Mouse (Mus musculus) lung, adult 2 months (tissue): ENCODE measurements around the gene Hoxd8. TPM values are rescaled to one million over a fixed set of nuclear protein-coding genes. Genes with fewer than 3 reads are reported as not detected.
A peak's percentile ranks its signal among the peaks of the same experiment; 100 is the strongest.

Experiments
- DNase-seq: peaks from one replicate; pipeline ENCODE4 v3.0.0; 2022
- H3K4me1 ChIP-seq: fragments of 200-500 bp; 2 replicates; pipeline ENCODE4 v1.6.1; 2011; ENCODE audit warnings: low read length; ENCODE audit not compliant: control insufficient read depth, insufficient read depth
- H3K4me3 ChIP-seq: fragments of 200-500 bp; replicated peaks from 2 replicates; pipeline ENCODE3; 2011; ENCODE audit warnings: low read depth, mild to moderate bottlenecking, control low read depth, low read length; ENCODE audit errors: extremely low read depth
- CTCF ChIP-seq: fragments of 200-500 bp; IDR thresholded peaks from 2 replicates; pipeline ENCODE4 v1.5.1; 2011; ENCODE audit warnings: mild to moderate bottlenecking, low read length, control low read depth; ENCODE audit not compliant: insufficient read depth
- POLR2A ChIP-seq: fragments of 200-500 bp; IDR thresholded peaks from 2 replicates; pipeline ENCODE4 v1.6.1; 2011; ENCODE audit warnings: low read depth, mild to moderate bottlenecking, control low read depth, low read length, borderline replicate concordance; ENCODE audit errors: extremely low read depth
- WGBS: fragments of 180-500 bp; shearing (Covaris S2); methylation state at CpG from one replicate; pipeline ENCODE4 v1.1.7; 2018; 5-methylcytosine and 5-hydroxymethylcytosine counted together
- polyA plus RNA-seq: library from polyadenylated mRNA; depleted of rRNA; stranded (reverse); fragments of >200 nt; gene quantifications from 2 replicates; pipeline ENCODE4 v1.2.3, GENCODE M21; 2012

Gene Hoxd8
- polyA plus RNA-seq, 1 experiment = 0.67 TPM

DNA sequence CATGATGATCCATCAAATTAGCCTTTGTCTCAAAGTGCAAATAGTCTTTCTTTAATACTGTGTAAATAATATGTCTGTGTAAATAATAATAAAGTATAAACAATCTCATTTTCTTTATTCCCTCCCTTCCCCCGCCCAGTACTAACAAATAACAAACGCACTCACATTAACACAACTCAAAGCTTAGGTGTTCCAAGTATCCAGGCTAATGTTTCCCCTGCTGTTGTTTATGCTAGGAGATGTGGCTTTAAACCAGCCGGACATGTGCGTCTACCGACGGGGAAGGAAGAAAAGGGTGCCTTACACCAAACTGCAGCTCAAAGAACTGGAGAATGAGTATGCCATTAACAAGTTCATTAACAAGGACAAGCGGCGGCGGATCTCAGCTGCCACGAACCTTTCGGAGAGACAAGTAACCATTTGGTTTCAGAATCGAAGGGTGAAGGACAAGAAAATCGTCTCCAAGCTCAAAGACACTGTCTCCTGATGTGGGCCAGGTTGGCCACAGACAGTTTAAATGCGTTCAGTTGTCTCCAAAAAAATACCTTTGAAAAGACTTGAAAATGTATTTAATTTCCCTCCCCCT, 34.7 kb upstream of the Hoxd8 start:
- peaks cover 2% of the 10 kb centered on the region; the same call in 1 of the 2 replicates for H3K4me1 ChIP-seq
- TF ChIP-seq POLR2A = no peak
- TF ChIP-seq CTCF = no peak
- H3K4me3 ChIP-seq = no peak overlapping the region
- 10% methylated on average over 14 of the region's 14 CpGs for WGBS
- DNase-seq = no peak

DNA sequence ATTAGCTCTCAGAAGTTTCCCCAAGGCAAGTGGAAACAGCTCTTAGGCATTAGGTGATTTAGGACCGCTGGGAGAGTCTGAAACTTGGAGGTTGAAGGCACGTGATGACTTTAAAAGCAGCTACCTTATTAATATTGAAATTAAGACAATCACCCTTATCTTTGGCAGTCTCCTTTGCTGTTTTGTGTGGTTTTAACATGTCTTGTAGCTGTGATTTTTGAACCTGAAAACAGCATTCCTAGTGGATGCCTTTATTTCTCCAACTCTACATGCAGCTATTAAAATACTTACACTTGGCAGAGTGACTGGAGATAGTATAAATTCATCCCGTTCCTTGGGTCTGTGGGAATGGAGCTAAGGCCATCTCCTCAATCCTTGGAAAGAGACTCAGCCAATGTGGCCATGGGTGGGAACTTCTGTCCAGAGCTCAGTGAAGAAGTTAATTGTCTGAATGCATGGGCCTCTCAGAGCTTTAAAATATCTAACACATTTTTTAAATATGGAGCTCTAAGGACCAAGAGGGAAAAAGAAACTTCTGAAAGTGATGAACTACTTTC, 33.7 kb upstream of the Hoxd8 start:
- Histone ChIP-seq H3K4me3 (no peak overlapping the region), H3K4me1 (peaks cover 2% of the 10 kb centered on the region; the same call in 1 of the 2 replicates)
- TF ChIP-seq CTCF (no peak), POLR2A (no peak)
- 12% methylated on average over 3 of the region's 3 CpGs for WGBS
- no peak for DNase-seq

DNA sequence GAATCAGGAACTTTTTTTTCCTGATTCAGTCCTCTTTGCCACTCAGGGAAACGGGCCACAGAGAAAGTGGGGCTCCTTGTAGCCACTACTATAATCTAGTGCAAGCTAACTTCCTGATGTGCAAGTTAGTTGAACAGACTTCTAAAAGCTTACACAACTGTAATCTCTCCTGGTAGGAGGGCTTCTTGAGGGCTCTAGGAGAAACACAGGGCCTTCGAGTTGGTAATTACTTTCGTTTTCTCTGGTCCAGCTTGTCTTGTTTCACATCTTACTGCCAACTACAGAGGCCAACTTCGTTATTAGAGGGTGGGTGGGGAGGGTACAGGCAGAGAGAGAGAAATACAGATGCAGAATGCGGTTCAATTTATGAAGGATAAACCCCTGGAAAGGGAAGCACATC, 32.6 kb upstream of the Hoxd8 start:
- DNase-seq = no peak
- WGBS = 48% methylated on average over 5 of the region's 5 CpGs
- H3K4me1 ChIP-seq = peaks cover 2% of the 10 kb centered on the region; the same call in 1 of the 2 replicates
- no peak for TF ChIP-seq CTCF
- no peak for TF ChIP-seq POLR2A
- H3K4me3 ChIP-seq = no peak overlapping the region

DNA sequence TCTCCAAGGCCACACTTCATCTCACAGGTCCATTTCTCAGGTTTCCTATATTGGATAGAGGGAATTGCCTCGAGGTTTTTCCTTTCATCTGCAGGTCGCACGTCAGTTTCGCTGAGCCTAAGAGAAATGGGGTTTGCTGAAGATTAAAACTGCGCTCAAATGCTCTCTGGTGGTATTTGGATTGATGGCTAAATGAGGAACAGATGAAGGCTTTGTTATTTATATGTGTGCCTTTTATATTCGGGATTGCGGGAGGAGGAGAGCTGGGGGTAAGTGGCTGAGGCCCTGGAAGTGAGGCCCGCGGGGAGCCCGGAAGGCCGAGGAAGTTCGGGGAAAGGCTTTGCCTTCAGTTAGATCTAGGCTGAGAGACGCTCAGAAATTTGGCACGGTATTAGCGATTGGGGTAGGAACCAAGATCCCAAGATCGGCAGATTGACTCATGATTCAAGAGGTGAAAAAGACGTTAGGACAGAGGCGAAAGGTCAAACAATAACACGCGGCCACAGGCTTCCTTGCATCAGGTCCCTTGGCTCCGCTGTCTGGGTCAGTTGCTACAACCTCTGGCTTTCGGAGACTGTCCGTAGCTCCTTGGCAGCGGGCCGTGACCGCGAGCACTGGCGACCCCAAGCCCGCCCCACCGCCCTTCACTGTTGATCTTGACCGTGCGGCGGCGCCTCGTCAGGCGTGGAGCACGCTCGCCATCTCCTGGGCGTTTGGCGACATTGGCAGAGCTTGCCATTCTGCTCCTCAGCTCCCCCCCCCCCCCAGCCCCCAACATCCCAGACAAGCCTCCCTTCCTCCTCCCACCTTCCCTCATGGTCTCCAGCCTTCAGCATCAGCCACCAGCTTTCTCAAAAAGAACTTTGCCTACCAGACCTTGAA, 31.7 kb upstream of the Hoxd8 start:
- H3K4me1 ChIP-seq = peaks cover 2% of the 10 kb centered on the region; the same call in 1 of the 2 replicates
- TF ChIP-seq POLR2A (no peak), CTCF (peak; percentile 63)
- no peak for DNase-seq

DNA sequence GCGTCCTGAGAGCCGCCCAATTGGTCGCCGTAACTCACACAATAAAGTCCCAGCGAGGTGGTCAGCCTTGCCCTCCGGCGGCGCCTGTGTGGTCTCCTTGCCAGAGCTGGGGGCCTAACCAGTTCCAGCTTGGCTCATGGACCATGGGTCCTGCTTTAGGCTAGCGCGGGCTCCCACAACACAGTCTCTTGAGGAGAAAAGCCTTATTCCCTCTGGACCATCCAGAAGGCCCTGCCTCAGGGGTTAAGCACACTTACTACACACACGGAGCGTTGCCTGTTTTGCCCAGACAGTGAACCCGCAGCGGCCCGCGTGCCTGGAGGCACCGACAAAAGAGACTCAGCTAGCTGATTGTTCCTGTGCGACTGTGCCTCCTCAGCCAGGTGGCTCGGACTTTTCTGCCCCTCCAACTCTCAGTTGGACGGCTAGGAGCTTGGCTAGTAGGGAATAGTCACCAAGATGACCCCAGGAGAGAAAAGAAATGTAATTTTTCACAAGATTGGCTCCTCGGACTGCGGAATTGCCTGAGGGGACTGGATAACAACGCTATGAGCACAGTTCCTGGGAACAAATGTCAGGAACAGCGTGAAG, 30.5 kb upstream of the Hoxd8 start:
- TF ChIP-seq POLR2A (no peak), CTCF (no peak)
- WGBS = 5% methylated on average over 24 of the region's 24 CpGs

More for the DNA sequence above, 31.7 kb upstream of the Hoxd8 start:
- H3K4me3 ChIP-seq = no peak overlapping the region
- 13% methylated on average over 40 of the region's 40 CpGs for WGBS

DNA sequence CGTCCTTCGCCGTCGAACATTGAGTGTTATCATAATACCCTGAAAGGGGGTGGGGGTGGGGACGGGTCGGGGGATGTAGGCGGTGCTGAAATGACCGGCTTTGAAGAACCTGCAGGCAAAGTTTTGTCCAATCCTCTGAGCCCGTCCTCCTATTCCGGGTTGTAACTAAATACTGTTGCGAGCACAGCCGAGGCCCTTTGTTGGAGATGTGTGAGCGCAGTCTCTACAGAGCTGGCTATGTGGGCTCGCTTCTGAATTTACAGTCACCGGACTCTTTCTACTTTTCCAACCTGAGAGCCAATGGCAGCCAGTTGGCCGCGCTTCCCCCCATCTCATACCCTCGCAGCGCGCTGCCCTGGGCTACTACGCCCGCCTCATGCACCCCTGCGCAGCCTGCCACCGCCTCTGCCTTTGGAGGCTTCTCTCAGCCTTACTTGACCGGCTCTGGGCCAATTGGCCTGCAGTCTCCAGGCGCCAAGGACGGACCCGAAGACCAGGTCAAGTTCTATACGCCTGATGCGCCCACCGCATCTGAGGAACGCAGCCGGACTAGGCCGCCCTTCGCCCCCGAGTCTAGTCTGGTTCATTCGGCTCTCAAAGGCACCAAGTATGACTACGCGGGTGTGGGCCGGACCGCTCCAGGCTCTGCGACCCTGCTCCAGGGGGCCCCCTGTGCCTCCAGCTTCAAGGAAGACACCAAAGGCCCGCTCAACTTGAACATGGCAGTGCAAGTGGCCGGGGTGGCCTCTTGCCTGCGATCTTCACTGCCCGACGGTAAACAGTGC, 29.3 kb upstream of the Hoxd8 start, which contains the start of gene Hoxd12:
Hoxd12 (plus strand) TSS at position 133 of the 785 bp plus-strand sequence.
- TF ChIP-seq CTCF (no peak), POLR2A (no peak)
- WGBS = 6% methylated on average over 47 of the region's 47 CpGs
- DNase-seq = no peak
- Histone ChIP-seq H3K4me3 (no peak within 1 kb of the TSS), H3K4me1 (no peaks in the 10 kb centered on the region)

More for the DNA sequence above, 30.5 kb upstream of the Hoxd8 start:
- Histone ChIP-seq H3K4me3 (no peak overlapping the region), H3K4me1 (no peaks in the 10 kb centered on the region)
- DNase-seq = no peak

DNA sequence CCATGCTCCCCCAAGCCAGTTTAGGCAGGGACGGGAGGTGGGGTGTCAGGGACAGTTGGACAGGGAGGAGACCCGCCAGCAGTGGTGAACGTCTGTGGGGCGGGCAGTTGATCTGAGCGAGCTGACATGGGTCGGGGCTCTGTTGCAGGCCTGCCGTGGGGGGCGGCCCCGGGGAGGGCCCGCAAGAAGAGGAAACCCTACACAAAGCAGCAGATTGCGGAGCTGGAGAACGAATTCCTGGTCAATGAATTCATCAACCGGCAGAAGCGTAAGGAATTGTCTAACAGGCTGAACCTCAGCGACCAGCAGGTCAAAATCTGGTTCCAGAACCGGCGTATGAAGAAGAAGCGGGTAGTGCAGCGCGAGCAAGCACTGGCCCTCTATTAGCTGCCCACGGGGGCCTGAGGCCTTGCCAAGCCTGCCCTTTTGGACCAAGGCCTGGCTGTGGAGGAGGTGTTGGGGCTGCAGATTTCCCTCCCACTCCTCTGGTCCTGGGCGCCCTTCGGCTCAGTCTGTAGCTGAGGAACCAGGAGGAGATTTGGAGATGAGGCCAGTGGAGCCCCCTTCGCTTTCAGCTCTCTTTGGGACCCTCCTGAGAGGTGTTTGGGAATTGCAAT, 28.6 kb upstream of the Hoxd8 start:
- TF ChIP-seq POLR2A = no peak
- TF ChIP-seq CTCF = no peak
- DNase-seq = no peak
- WGBS = 9% methylated on average over 24 of the region's 24 CpGs
- H3K4me1 ChIP-seq = no peaks in the 10 kb centered on the region
- no peak overlapping the region for H3K4me3 ChIP-seq

DNA sequence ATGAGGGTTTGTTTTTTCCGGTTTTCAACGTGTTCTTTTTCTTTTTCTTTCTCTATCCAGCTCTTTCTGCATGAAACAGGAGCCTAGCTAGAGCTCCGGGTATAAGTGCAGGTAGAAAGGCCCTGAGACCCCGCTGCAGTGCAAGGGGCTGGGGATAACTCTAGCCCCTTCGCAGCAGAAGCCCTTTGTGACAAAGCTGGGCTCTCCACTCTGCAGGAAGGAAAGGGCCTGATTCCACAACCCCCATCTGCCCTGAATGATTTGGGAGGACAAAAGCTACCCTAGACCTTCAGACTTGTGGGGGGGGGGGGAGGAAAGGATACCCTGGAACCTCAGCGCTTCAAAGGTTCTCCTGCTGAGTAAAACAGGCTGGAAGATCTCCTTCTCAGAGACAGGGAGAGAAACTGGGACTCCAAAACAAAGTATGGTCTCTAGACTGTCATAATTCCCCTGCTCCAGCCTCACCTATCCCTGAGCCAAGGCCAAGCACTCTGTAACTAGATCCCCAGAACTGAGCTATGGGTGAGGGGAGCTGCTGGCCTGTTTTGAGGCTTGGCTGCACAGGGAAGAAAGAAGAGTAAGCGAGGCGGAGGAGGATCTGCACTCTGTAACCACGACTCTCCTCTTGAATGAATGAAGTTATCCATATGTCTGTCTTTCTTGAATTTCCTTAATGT, 27.9 kb upstream of the Hoxd8 start:
- TF ChIP-seq CTCF = no peak
- TF ChIP-seq POLR2A = no peak
- WGBS = 8% methylated on average over 9 of the region's 9 CpGs
- no peak for DNase-seq
- H3K4me1 ChIP-seq = no peaks in the 10 kb centered on the region
- H3K4me3 ChIP-seq = no peak overlapping the region

DNA sequence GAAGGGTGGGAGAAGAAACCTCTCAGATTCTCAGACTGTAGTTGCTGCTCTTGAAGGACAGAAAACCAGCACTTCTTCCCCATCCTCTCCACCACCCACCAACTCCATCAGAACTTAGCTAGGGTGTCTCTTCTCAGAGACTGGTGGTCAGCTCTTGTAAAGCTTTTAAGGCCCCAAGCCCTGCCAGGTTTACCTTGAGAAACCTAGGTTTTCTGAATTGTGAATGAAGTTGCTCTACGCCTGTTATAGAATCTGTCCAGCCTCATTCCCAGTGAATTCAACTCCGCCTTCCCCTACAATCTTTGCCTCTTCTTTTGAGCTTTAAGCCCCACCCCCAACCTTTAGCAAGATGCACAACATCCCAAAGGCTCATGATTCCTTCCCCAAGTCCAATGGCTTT, 27.3 kb upstream of the Hoxd8 start:
- 22% methylated on average over 2 of the region's 2 CpGs for WGBS
- Histone ChIP-seq H3K4me3 (no peak overlapping the region), H3K4me1 (no peaks in the 10 kb centered on the region)
- DNase-seq = no peak
- TF ChIP-seq CTCF (no peak), POLR2A (no peak)
